Mouse (Mus musculus): Measurements from ENCODE around the gene Foxi1. TPM values are rescaled to one million over a fixed set of nuclear protein-coding genes. Genes with fewer than 3 reads are reported as not detected.

The Foxi1 gene
- total and polyA plus RNA-seq, 2 experiments from 2014 or later: not detected

DNA sequence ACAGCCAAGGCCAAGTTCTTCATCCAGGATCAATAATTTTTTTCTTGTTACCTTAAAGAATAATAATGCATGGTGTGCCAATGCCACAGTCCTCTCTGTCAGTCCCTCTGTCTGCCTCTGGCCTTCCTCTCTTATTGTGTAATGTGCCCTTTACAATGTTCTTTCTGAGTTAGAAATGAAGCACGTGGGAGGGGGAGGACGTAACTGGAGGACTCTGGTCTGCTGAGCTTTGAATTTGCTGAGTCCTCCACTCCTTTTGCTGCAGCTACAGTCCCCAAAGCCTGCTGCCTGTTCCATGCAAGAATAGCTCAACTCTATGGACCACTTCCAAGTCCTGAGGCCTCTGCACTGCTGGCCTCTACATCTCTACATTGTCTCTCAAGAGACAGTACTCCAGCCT lies 23.6 kb downstream of the Foxi1 start:
- Histone ChIP-seq H3K4me1 (ENCODE audit: insufficient read depth) (no peaks in the 10 kb centered on the region), H3K9me3 (ENCODE audit: low read length) (no peaks in the 10 kb centered on the region), H3K4me2 (ENCODE audit: low read depth) (no peak overlapping the region), H3K27me3 (ENCODE audit: insufficient read depth, low read length) (no peaks in the 10 kb centered on the region), H3K36me3 (ENCODE audit: insufficient read depth) (no peaks in the 10 kb centered on the region), H3K4me3 (ENCODE audit: low read depth, low read length) (no peak overlapping the region), H3K27ac (ENCODE audit: low read depth, low read length) (no peak overlapping the region), H3K9ac (no peak overlapping the region)
- WGBS: 79% methylated on average over 2 of the region's 2 CpGs
- no peak for TF ChIP-seq CTCF (IDR thresholded peaks at IDR 0.05; ENCODE audit: low read depth)
- DNase-seq (no peak), ATAC-seq (no peak)

DNA sequence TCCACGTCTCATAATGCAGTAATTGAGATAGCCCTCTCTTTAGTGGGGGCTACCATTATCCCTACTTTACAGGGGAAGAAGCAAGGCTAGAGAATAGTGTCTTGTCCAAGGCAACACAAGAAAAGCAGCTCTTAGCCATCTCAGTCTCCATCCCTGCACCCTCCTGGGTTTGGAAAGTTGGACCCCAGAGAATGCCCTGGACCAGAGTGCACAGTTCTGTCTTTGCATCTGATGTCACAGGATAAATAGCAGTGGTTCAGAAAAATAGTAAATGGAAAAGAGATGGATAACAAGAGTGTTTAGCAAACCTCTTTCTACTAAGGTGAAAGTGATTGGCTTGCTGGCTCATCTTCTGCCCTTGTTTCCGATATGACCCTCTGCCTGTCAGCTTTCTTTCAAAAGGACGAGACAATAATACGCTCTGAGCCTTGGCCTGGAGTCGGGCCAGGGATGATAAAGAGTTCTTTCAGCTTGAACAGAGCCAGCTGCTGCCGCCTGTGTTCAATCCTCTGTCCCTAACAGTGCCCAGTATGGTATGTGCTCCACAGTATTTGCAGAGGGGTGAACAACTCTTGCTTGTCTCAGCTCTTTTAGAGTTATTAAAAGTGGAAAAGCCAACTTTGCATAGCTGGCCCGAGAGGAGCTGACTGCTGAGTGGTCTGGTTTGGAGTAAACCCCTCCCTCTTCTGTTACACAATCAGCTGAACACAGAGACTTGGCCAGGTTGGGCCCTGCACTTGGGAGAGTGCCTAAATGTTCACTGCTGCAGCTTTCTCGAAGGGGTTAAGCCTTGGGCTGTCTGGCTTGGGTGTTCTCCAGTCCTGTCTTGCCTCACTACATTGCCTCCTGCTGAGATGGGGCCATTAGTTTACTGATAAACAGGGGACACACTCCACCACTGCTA lies 26.4 kb downstream of the Foxi1 start:
- H3K9me3 ChIP-seq (ENCODE audit: low read length): no peaks in the 10 kb centered on the region
- no peak overlapping the region for H3K4me3 ChIP-seq (ENCODE audit: low read depth, low read length)
- DNase-seq (peak; percentile 39), ATAC-seq (peak; percentile 80)
- no peak overlapping the region for H3K9ac ChIP-seq
- H3K36me3 ChIP-seq (ENCODE audit: insufficient read depth): no peaks in the 10 kb centered on the region
- H3K4me1 ChIP-seq (ENCODE audit: insufficient read depth): no peaks in the 10 kb centered on the region
- 24% methylated on average over 8 of the region's 8 CpGs for WGBS
- H3K27ac ChIP-seq (ENCODE audit: low read depth, low read length): no peak overlapping the region
- no peaks in the 10 kb centered on the region for H3K27me3 ChIP-seq (ENCODE audit: insufficient read depth, low read length)
- TF ChIP-seq CTCF (IDR thresholded peaks at IDR 0.05; ENCODE audit: low read depth): no peak
- no peak overlapping the region for H3K4me2 ChIP-seq (ENCODE audit: low read depth)

DNA sequence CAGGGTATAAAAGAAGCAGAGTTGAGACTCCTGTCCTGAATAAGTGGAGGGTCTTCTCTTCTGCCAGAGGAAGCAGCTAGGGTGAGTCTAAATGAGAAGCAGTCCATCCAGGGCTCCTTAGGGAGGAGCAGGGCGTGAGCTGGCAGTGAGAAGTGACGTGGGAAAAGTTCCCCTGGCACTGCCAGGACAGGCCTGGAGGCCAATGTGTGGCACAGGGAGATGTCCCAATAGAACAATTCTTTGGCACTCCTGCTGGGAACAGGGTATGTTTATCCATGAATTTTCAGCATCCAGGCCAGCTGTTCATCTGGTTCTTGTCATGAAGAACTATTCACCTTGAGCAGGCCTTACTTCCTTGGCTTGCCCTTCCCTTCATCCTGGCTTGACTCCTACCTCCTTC lies 29.1 kb downstream of the Foxi1 start:
- Histone ChIP-seq H3K4me1 (ENCODE audit: insufficient read depth) (no peaks in the 10 kb centered on the region), H3K4me3 (ENCODE audit: low read depth, low read length) (no peak overlapping the region), H3K36me3 (ENCODE audit: insufficient read depth) (no peaks in the 10 kb centered on the region), H3K9me3 (ENCODE audit: low read length) (no peaks in the 10 kb centered on the region), H3K4me2 (ENCODE audit: low read depth) (no peak overlapping the region), H3K9ac (no peak overlapping the region), H3K27ac (ENCODE audit: low read depth, low read length) (no peak overlapping the region), H3K27me3 (ENCODE audit: insufficient read depth, low read length) (no peaks in the 10 kb centered on the region)
- DNase-seq (no peak), ATAC-seq (no peak)
- no peak for TF ChIP-seq CTCF (IDR thresholded peaks at IDR 0.05; ENCODE audit: low read depth)
- WGBS: 78% methylated on average over 2 of the region's 2 CpGs

DNA sequence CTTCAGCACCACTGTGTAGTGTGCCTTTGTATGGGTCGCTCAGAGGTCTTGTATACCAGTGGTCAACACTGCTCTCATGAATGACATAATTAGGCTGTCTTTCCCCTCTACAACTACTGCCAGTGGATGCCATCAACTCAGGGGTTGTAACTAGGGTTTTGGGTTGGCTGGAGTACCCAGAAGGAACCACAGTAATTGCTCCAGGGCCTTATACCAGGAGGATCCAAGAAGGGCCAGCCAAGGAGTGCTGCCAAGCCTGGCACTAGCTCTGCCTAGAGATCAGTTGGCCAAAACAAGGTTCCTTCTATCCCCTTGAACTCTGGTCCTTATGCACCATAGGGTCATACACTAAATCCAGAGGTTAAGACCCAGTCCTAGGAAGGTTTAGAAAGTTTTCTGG lies 31.5 kb downstream of the Foxi1 start:
- Histone ChIP-seq H3K4me1 (ENCODE audit: insufficient read depth) (no peaks in the 10 kb centered on the region), H3K4me3 (ENCODE audit: low read depth, low read length) (no peak overlapping the region), H3K27ac (ENCODE audit: low read depth, low read length) (no peak overlapping the region), H3K27me3 (ENCODE audit: insufficient read depth, low read length) (no peaks in the 10 kb centered on the region), H3K9ac (no peak overlapping the region), H3K9me3 (ENCODE audit: low read length) (no peaks in the 10 kb centered on the region), H3K4me2 (ENCODE audit: low read depth) (no peak overlapping the region), H3K36me3 (ENCODE audit: insufficient read depth) (no peaks in the 10 kb centered on the region)
- no peak for TF ChIP-seq CTCF (IDR thresholded peaks at IDR 0.05; ENCODE audit: low read depth)
- WGBS: 81% methylated on average over 1 of the region's 1 CpGs
- ATAC-seq: peak; percentile 27
- DNase-seq: no peak

DNA sequence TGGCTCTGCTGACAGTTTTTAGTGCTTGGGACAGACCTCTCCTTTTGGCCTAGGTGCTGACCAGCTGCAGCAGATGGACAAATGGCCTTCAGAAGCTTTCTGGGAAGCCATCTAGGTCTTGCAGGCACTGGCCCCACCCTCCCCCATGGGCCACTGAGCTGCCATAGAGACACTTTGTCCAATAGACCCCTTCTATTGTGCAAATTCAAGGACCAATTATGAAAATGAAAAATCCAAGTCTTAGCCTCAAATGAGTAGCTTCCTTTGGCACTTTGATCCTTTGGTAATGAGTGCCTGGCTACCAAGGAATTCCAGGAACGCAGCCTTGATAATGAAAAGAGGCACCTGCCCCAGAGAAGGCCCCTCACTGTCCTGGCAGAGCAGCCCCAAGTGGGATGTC lies 36.7 kb downstream of the Foxi1 start:
- H3K27ac ChIP-seq (ENCODE audit: low read depth, low read length): no peak overlapping the region
- no peak overlapping the region for H3K9ac ChIP-seq
- H3K4me1 ChIP-seq (ENCODE audit: insufficient read depth): no peaks in the 10 kb centered on the region
- H3K4me2 ChIP-seq (ENCODE audit: low read depth): no peak overlapping the region
- no peak overlapping the region for H3K4me3 ChIP-seq (ENCODE audit: low read depth, low read length)
- DNase-seq (no peak), ATAC-seq (no peak)
- 59% methylated on average over 1 of the region's 1 CpGs for WGBS
- no peaks in the 10 kb centered on the region for H3K27me3 ChIP-seq (ENCODE audit: insufficient read depth, low read length)
- no peaks in the 10 kb centered on the region for H3K36me3 ChIP-seq (ENCODE audit: insufficient read depth)
- no peak for TF ChIP-seq CTCF (IDR thresholded peaks at IDR 0.05; ENCODE audit: low read depth)
- H3K9me3 ChIP-seq (ENCODE audit: low read length): no peaks in the 10 kb centered on the region

DNA sequence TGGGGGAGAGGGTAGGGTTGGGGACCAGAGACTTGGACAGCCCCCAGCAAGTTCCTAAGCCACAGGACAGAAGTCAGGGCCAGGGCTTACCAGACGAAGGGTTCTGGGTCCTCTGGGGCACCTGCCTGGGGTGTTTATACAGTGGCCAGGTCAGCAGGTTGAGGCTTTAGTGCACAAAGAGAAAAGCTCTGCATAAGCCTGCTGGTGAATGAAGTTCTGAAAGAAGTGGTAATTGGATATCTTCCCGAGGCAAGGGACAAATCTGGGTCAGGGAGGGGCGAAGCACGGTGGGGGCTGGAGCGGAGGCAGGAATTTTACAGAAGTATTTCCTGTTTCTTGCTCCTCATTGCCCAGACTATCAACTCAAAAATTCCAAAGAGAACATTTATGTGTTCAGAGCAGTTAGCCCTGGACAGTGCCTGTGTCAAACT lies 38.4 kb downstream of the Foxi1 start:
- 21% methylated on average over 5 of the region's 5 CpGs for WGBS
- no peak for DNase-seq

DNA sequence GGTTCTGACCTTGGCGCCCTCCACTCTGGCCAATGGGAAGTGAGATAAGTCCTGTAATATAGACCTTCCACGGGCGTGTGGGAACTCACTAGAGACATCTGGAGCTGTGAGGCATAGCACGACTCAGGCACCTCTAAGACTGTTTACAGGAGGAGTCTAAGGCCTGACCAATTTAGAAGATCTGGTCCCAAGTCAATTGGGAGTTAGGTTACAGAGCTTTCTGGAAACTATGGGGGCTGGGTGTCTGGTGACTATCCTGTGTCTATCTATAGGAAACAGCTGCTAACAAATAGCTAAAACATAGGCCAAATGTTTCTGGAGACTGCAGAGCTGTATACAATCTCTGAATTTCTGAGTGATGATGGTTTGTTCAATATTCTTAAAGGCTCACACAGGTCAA lies 41.5 kb downstream of the Foxi1 start:
- no peak overlapping the region for H3K4me3 ChIP-seq (ENCODE audit: low read depth, low read length)
- no peaks in the 10 kb centered on the region for H3K27me3 ChIP-seq (ENCODE audit: insufficient read depth, low read length)
- 0 out of 2 replicates have a peak, but pooled peaks cover 3% of the 10 kb centered on the region for H3K9me3 ChIP-seq (ENCODE audit: low read length)
- DNase-seq: no peak
- H3K27ac ChIP-seq (ENCODE audit: low read depth, low read length): no peak overlapping the region
- H3K9ac ChIP-seq: no peak overlapping the region
- TF ChIP-seq CTCF (IDR thresholded peaks at IDR 0.05; ENCODE audit: low read depth): no peak
- 88% methylated on average over 4 of the region's 4 CpGs for WGBS
- ATAC-seq: no peak
- H3K4me2 ChIP-seq (ENCODE audit: low read depth): no peak overlapping the region
- no peaks in the 10 kb centered on the region for H3K4me1 ChIP-seq (ENCODE audit: insufficient read depth)
- H3K36me3 ChIP-seq (ENCODE audit: insufficient read depth): no peaks in the 10 kb centered on the region

More for the DNA sequence above, 38.4 kb downstream of the Foxi1 start:
- ATAC-seq: no peak
- TF ChIP-seq CTCF (IDR thresholded peaks at IDR 0.05; ENCODE audit: low read depth): no peak
- no peaks in the 10 kb centered on the region for H3K4me1 ChIP-seq (ENCODE audit: insufficient read depth)
- H3K9me3 ChIP-seq (ENCODE audit: low read length): no peaks in the 10 kb centered on the region
- H3K4me3 ChIP-seq (ENCODE audit: low read depth, low read length): no peak overlapping the region
- no peaks in the 10 kb centered on the region for H3K36me3 ChIP-seq (ENCODE audit: insufficient read depth)
- no peak overlapping the region for H3K9ac ChIP-seq
- H3K4me2 ChIP-seq (ENCODE audit: low read depth): no peak overlapping the region
- no peak overlapping the region for H3K27ac ChIP-seq (ENCODE audit: low read depth, low read length)
- no peaks in the 10 kb centered on the region for H3K27me3 ChIP-seq (ENCODE audit: insufficient read depth, low read length)

Measured in forebrain, postnatal 0 days (tissue).